Comparison of ENCODE assay signal across 8 mouse cellular contexts in the genomic region with DNA sequence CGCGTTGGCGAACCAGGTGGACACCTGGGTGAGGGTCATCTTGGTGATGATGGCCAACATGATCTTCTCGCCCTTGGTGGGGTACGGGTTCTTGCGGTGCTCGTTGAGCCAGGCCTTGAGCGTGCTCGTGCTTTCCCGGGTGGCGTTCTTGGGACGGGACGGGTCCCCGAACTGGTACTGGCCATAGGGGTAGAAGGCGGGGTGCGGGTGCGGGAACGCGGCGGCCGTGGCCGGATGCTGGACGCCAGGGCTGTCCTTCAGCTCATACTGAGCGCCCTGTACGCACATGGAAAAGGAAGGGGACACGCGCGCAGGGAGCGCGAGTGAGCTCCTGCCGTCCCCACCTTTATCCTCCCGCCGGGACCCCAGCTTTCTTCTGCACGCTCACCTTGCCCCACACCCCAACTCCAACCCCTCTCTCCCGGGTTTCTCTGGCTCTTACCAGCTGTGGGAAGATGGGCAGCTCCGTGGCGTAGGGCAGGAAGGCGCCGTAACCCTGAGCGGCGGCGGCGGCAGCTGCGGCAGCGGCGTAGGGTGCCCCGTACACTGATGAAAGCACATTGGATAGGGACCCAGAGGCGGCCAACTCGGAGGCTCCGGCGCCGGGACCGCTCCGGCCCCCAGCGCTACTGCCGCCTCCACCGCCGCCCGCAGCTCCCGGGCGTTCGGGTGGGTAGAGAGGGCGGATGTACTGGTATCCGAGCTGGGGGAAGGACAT. TPM values are rescaled to one million over a fixed set of nuclear protein-coding genes. Genes with fewer than 3 reads are reported as not detected.
DNase-seq lines count a peak whose midpoint lies in the region; ATAC-seq and TF ChIP-seq lines count a peak whose summit lies in the region.
"Had no signal": no experiment of that assay in that cellular context is flagged by ENCODE, and none has a peak within 500 bp of the region (broad histone marks: within the 10 kb centered on the region; RNA-seq: fewer than 3 reads in every experiment).

No protein-coding gene starts in this region.

- no peak for TF ChIP-seq CTCF in ES-Bruce4 (IDR thresholded peaks at IDR 0.05; ENCODE audit: low read depth, low read length)

- H3K27me3 ChIP-seq in ES-Bruce4 (ENCODE audit: control insufficient read depth, insufficient read depth, low read length, poor library complexity, severe bottlenecking): peaks cover 54% of the 10 kb centered on the region
- peaks cover 73% of the 10 kb centered on the region for H3K27me3 ChIP-seq in embryonic facial prominence, embryonic 15.5 days
- H3K27me3 ChIP-seq in hindbrain, embryonic 16.5 days (replicated peaks; ENCODE audit: control insufficient read depth, insufficient read depth, low read length): peaks cover 27% of the 10 kb centered on the region
- peaks cover 75% of the 10 kb centered on the region for H3K27me3 ChIP-seq in lung, embryonic 16.5 days (ENCODE audit: control insufficient read depth, insufficient read depth, low read depth, low read length)

- no peaks in the 10 kb centered on the region for H3K9me3 ChIP-seq in ES-Bruce4 (replicated peaks; ENCODE audit: control insufficient read depth, insufficient read depth, low read length, poor library complexity, severe bottlenecking)
- no peaks in the 10 kb centered on the region for H3K9me3 ChIP-seq in embryonic facial prominence, embryonic 15.5 days (replicated peaks)
- H3K9me3 ChIP-seq in hindbrain, embryonic 16.5 days (ENCODE audit: control insufficient read depth, low read length): no peaks in the 10 kb centered on the region
- no peaks in the 10 kb centered on the region for H3K9me3 ChIP-seq in lung, embryonic 16.5 days (ENCODE audit: control insufficient read depth, low read length)

- under 1% methylated on average over 64 of the region's 64 CpGs for WGBS in embryonic facial prominence, embryonic 15.5 days
- under 1% methylated on average over 44 of the region's 64 CpGs for WGBS in hindbrain, embryonic 16.5 days
- under 1% methylated on average over 64 of the region's 64 CpGs for WGBS in lung, embryonic 16.5 days

- intact Hi-C loops in left cerebral cortex, postnatal 4 days (cut with DNase I): loop anchor here (5.0 to 10.0 kb wide), 2 partner anchors 426 to 557 kb away; a partner anchor contains a TSS

- H3K9ac ChIP-seq in ES-Bruce4 (ENCODE audit: low read depth, poor library complexity, severe bottlenecking): peak overlapping the region; percentile 73
- H3K9ac ChIP-seq in embryonic facial prominence, embryonic 15.5 days: peak overlapping the region; percentile 69
- peak overlapping the region; percentile 78 for H3K9ac ChIP-seq in hindbrain, embryonic 16.5 days (ENCODE audit: low read depth, low read length)
- H3K9ac ChIP-seq in lung, embryonic 16.5 days (ENCODE audit: low read length): peak overlapping the region; percentile 85

- ATAC-seq in embryonic facial prominence, embryonic 15.5 days (ENCODE audit: insufficient number of reproducible peaks, low FRiP score, low TSS enrichment, low read depth): no peak
- ATAC-seq in hindbrain, embryonic 16.5 days: no peak
- no peak for ATAC-seq in lung, embryonic 16.5 days (ENCODE audit: low read depth)

- no peaks in the 10 kb centered on the region for H3K4me1 ChIP-seq in ES-Bruce4 (ENCODE audit: control insufficient read depth, insufficient read depth, low read length)
- peaks cover 61% of the 10 kb centered on the region for H3K4me1 ChIP-seq in embryonic facial prominence, embryonic 15.5 days
- H3K4me1 ChIP-seq in hindbrain, embryonic 16.5 days (ENCODE audit: control insufficient read depth, insufficient read depth, low read depth, low read length): peaks cover 40% of the 10 kb centered on the region
- peaks cover 2% of the 10 kb centered on the region for H3K4me1 ChIP-seq in lung, embryonic 16.5 days (replicated peaks; ENCODE audit: control insufficient read depth, insufficient read depth, low read length)

- peak overlapping the region; percentile 94 for H3K4me2 ChIP-seq in embryonic facial prominence, embryonic 15.5 days (replicated peaks)
- H3K4me2 ChIP-seq in hindbrain, embryonic 16.5 days (ENCODE audit: low read length): peak overlapping the region; percentile 88
- H3K4me2 ChIP-seq in lung, embryonic 16.5 days (ENCODE audit: low read depth, low read length): peak overlapping the region; percentile 69

- no peak overlapping the region for H3K27ac ChIP-seq in ES-Bruce4 (ENCODE audit: insufficient read depth, low read length)
- H3K27ac ChIP-seq in embryonic facial prominence, embryonic 15.5 days (replicated peaks): peak overlapping the region; percentile 95
- H3K27ac ChIP-seq in hindbrain, embryonic 16.5 days (ENCODE audit: low read depth, low read length): peak overlapping the region; percentile 87
- H3K27ac ChIP-seq in lung, embryonic 16.5 days (ENCODE audit: low read length): peak overlapping the region; percentile 96

- H3K36me3 ChIP-seq in ES-Bruce4 (ENCODE audit: control insufficient read depth, insufficient read depth, low read length, poor library complexity, severe bottlenecking): no peaks in the 10 kb centered on the region
- no peaks in the 10 kb centered on the region for H3K36me3 ChIP-seq in embryonic facial prominence, embryonic 15.5 days
- H3K36me3 ChIP-seq in hindbrain, embryonic 16.5 days (ENCODE audit: control insufficient read depth, insufficient read depth, low read length): no peaks in the 10 kb centered on the region
- H3K36me3 ChIP-seq in lung, embryonic 16.5 days (ENCODE audit: control insufficient read depth, insufficient read depth, low read length): 0 out of 2 replicates have a peak, but pooled peaks cover 2% of the 10 kb centered on the region

- DNase-seq in 3T3-L1 (ENCODE audit: low read depth, low spot score): peak; percentile 21
- DNase-seq in testis, postnatal 10 days (ENCODE audit: low spot score): peak; percentile 45
- DNase-seq in left cerebral cortex, postnatal 4 days: no peak

- H3K4me3 ChIP-seq in ES-Bruce4 (ENCODE audit: low read depth, low read length): peak overlapping the region; percentile 81
- peak overlapping the region; percentile 67 for H3K4me3 ChIP-seq in embryonic facial prominence, embryonic 15.5 days (replicated peaks)
- H3K4me3 ChIP-seq in hindbrain, embryonic 16.5 days (ENCODE audit: low read length): peak overlapping the region; percentile 64
- H3K4me3 ChIP-seq in lung, embryonic 16.5 days (ENCODE audit: low read length): peak overlapping the region; percentile 65

- TF ChIP-seq POLR2A in ES-Bruce4 (IDR thresholded peaks at IDR 0.05; ENCODE audit: insufficient read depth, low read length): no peak

- TF ChIP-seq EP300 in ES-Bruce4 (IDR thresholded peaks at IDR 0.05; ENCODE audit: insufficient read depth, low read depth, low read length): no peak

RNA-seq across cellular contexts. Expression of a gene that starts 1.2 kb away (rescaled TPM):
- polyA plus RNA-seq in ES-Bruce4 (2011; ENCODE audit: insufficient read depth, insufficient read length, low read depth, missing spikeins): 1.0 and 1.5 TPM in 2 replicates
- polyA plus RNA-seq in embryonic facial prominence, embryonic 15.5 days (2015; fragmentation: Nextera tagmentation; extraction: Ambion mirVana): 18.9 and 22.9 TPM in 2 replicates
- 9.0 and 10.5 TPM in 2 replicates for polyA plus RNA-seq in hindbrain, embryonic 16.5 days (2015; fragmentation: Nextera tagmentation; extraction: Ambion mirVana)
- polyA plus RNA-seq in lung, embryonic 16.5 days (2015; fragmentation: Nextera tagmentation; extraction: Ambion mirVana): 20.7 and 24.8 TPM in 2 replicates
- under 1 TPM in 1 of 2 experiments, not detected in 1; 0.24 TPM for total RNA-seq in left cerebral cortex, postnatal 4 days (2021)
- polyA plus RNA-seq: erythroblast, embryonic 14.5 days had no signal
